Mouse (Mus musculus) kidney, adult 2 months (tissue): ENCODE measurements around the gene Plb1.

Source experiments
- CTCF ChIP-seq: fragments of 200-500 bp; conservative IDR thresholded peaks from 2 replicates; pipeline ENCODE4 v1.5.1; 2011; ENCODE audit warnings: low read depth, mild to moderate bottlenecking, control low read depth, low read length, moderate library complexity, mixed read lengths; ENCODE audit not compliant: insufficient read depth, insufficient read length
- POLR2A ChIP-seq: fragments of 200-500 bp; IDR thresholded peaks from one replicate; pipeline ENCODE4 v1.6.1; 2011; ENCODE audit warnings: low read depth, low read length, control low read depth

GRCm38 (mm10) chr5:32245385-32245784, 12.9 kb downstream of the Plb1 start:
- TF ChIP-seq POLR2A = no peak
- TF ChIP-seq CTCF = no peak
